Mouse (Mus musculus): ENCODE results near the gene Dscam.

DNA sequence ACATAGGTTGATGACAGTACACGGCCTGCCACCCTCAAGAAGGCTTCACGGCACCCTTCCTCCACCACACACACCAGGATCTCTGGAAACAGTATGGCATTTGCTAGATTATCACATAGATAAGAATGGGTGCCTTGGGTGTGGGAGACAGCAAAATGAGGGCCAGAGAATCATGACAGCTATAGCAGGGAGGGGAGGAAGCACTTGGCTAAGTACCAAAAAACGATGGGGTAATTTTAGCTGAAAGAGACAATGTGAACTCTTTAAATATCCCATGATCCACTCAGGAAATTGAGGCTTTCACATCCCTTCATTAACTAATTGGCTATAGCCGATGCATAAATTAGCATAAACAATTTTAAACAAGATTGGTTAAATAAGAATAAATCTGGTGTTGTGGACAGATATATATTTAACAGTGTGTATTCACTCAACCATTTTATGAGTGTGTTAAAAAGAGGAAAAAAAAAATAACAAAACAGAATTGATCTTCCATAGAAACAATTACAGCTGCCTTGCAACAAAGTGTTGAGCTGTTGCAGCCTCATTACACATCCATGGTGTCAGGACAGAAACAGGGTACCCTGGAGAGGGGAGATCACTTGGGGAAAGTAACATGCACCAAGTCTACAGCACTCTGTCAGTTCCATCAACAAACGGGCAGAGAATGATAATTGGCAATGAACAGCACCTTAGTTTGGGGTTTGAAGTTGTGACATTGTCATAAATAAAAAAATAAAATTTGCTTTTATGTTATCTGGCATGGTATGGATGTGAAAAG, 427.9 kb downstream of the Dscam start:
- no peak for TF ChIP-seq POLR2A (IDR thresholded peaks at IDR 0.05; ENCODE audit: insufficient read length, low read depth)
- TF ChIP-seq SRF (IDR thresholded peaks at IDR 0.05; ENCODE audit: control insufficient read depth, insufficient read length, low read depth) = no peak
- no peak for TF ChIP-seq USF1 (IDR thresholded peaks at IDR 0.05; ENCODE audit: low read depth)
- no peak for TF ChIP-seq CEBPB (IDR thresholded peaks at IDR 0.05; ENCODE audit: insufficient read depth, poor library complexity, severe bottlenecking)
- TF ChIP-seq MYOG (IDR thresholded peaks at IDR 0.05; ENCODE audit: control insufficient read depth in 1 of 3, insufficient read depth in 1 of 3, insufficient read length in 2 of 3, low read depth in 2 of 3) = no peak
- no peak for TF ChIP-seq MAX (IDR thresholded peaks at IDR 0.05; ENCODE audit: low read depth)
- TF ChIP-seq E2F4 (IDR thresholded peaks at IDR 0.05; ENCODE audit: insufficient read depth) = no peak
- TF ChIP-seq TCF12 (IDR thresholded peaks at IDR 0.05; ENCODE audit: insufficient read depth, poor library complexity, severe bottlenecking) = no peak
- no peak for TF ChIP-seq POLR2AphosphoS2 (IDR thresholded peaks at IDR 0.05; ENCODE audit: insufficient read length, low read depth)
- no peak for TF ChIP-seq MYOD1 (IDR thresholded peaks at IDR 0.05; ENCODE audit: control insufficient read depth in 1 of 3, insufficient read length in 2 of 3, low read depth in 2 of 3)
- TF ChIP-seq REST (IDR thresholded peaks at IDR 0.05; ENCODE audit: insufficient read depth, insufficient read length) = no peak
- no peak for TF ChIP-seq TCF3 (IDR thresholded peaks at IDR 0.05; ENCODE audit: insufficient read length, low read depth)

Measured in myocyte (in vitro differentiated cells).